Mouse (Mus musculus) testis, adult 2 months (tissue): ENCODE results near the gene Aven. TPM values are rescaled to one million over a fixed set of nuclear protein-coding genes. Genes with fewer than 3 reads are reported as not detected.

Experiments used
- H3K27ac ChIP-seq: fragments of 200-500 bp; 2 replicates; pipeline ENCODE4 v1.5.1; 2012; ENCODE audit warnings: low read depth, low read length; ENCODE audit not compliant: control insufficient read depth, insufficient read depth
- H3K27me3 ChIP-seq: fragments of 200-500 bp; 2 replicates; pipeline ENCODE4 v1.6.1; 2012; ENCODE audit warnings: mild to moderate bottlenecking, low read length, moderate library complexity; ENCODE audit not compliant: control insufficient read depth, insufficient read depth
- H3K36me3 ChIP-seq: fragments of 200-500 bp; 2 replicates; pipeline ENCODE4 v1.6.1; 2012; ENCODE audit warnings: mild to moderate bottlenecking, low read length; ENCODE audit not compliant: control insufficient read depth, insufficient read depth
- H3K4me1 ChIP-seq: fragments of 200-500 bp; 2 replicates; pipeline ENCODE4 v1.6.1; 2012; ENCODE audit warnings: low read length; ENCODE audit not compliant: control insufficient read depth, insufficient read depth
- H3K4me3 ChIP-seq: fragments of 200-500 bp; 2 replicates; pipeline ENCODE4 v1.5.1; 2012; ENCODE audit warnings: low read depth, mild to moderate bottlenecking, low read length, moderate library complexity, mixed read lengths; ENCODE audit not compliant: control insufficient read depth
- CTCF ChIP-seq: fragments of 200-500 bp; IDR thresholded peaks from 2 replicates; pipeline ENCODE4 v1.5.1; 2012; ENCODE audit warnings: low read depth, mild to moderate bottlenecking, inconsistent platforms, low read length, moderate library complexity; ENCODE audit not compliant: control insufficient read depth, insufficient read depth, insufficient replicate concordance
- POLR2A ChIP-seq: fragments of 200-500 bp; IDR thresholded peaks from 2 replicates; pipeline ENCODE4 v1.6.1; 2012; ENCODE audit warnings: low read depth, mild to moderate bottlenecking, inconsistent platforms, low read length, moderate library complexity; ENCODE audit not compliant: control insufficient read depth
- polyA plus RNA-seq: library from polyadenylated mRNA; depleted of rRNA; stranded (reverse); fragments of >200 nt; gene quantifications from 2 replicates; pipeline ENCODE4 v1.2.3, GENCODE M21; 2012

The Aven gene
- polyA plus RNA-seq, 1 experiment = 155 TPM

DNA sequence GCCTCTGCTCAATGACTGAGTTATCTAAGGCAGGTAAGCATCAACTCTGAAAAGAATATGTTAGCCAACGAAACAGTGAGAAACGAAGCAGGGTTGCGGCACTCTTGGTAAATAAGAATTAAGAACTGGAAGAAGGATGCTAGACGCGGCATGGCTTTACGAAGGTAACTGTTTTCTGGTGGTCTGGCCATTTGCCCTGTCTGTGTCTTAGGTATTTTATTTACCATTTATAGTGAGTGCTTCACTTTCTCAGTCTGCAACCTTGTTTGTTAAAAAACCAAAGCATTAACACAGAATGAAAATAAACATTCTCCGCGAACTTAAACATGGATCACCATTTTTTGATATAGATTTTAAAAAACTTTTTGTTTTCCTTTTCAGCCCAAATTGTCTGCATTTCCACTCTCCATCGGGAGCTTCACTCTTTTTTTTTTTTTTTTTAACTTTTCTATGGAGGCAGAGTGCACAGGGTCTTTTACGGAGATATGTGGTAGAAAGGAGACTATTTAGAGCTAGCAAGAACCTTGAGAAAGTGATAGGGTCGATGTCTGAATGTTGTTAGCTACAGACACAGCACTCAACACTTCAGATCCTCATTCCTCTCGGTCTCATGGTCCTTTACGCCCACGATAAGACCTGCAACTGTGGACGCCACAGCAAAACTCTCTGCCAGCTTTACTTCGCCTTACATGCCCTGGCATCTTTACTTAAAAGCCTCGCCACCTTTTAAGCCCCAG, 38.5 kb upstream of the Aven start:
- H3K4me1 ChIP-seq = no peaks in the 10 kb centered on the region
- TF ChIP-seq POLR2A = no peak
- TF ChIP-seq CTCF = no peak; the same call in 1 of the 2 replicates
- no peaks in the 10 kb centered on the region for H3K27me3 ChIP-seq
- H3K36me3 ChIP-seq = no peaks in the 10 kb centered on the region
- H3K27ac ChIP-seq = peak overlapping the region; percentile 89
- peak overlapping the region; percentile 96 for H3K4me3 ChIP-seq

- TF ChIP-seq CTCF (no peak), POLR2A (peak; percentile 94)
- no peaks in the 10 kb centered on the region for H3K27me3 ChIP-seq
Observed at GRCm38 (mm10) chr2:112454862-112455564, 37.8 kb upstream of the Aven start, which contains the start of gene Emc7. Gene Emc7, plus strand, starts transcription at chr2:112454997.

DNA sequence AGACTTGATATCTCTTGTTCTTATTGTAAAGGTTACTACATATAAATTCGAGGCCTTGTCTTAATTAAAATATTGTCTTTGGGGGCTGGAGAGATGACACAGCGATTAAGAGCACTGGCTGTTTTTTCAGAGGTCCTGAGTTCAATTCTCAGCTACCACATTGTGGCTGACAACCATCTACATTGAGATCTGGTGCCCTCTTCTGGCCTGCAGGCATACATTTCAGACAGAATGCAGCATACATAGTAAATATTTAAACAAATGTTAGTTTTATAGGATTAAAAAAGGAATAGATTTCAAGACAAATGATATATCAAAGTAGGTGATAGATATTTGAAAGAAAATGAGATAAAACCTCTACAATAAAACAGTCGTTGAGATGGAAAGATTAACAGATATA, 32.2 kb upstream of the Aven start:
- TF ChIP-seq POLR2A (no peak), CTCF (no peak)
- Histone ChIP-seq H3K36me3 (peaks cover 1% of the 10 kb centered on the region; the same call in 1 of the 2 replicates), H3K4me1 (no peaks in the 10 kb centered on the region), H3K27me3 (no peaks in the 10 kb centered on the region), H3K27ac (no peak overlapping the region), H3K4me3 (no peak overlapping the region)

More at GRCm38 (mm10) chr2:112454862-112455564, 37.8 kb upstream of the Aven start, which contains the start of gene Emc7:
- H3K4me3 ChIP-seq = peak within 1 kb of the TSS; percentile 96
- H3K4me1 ChIP-seq = no peaks in the 10 kb centered on the region
- H3K36me3 ChIP-seq = no peaks in the 10 kb centered on the region
- H3K27ac ChIP-seq = peak within 1 kb of the TSS; percentile 89

DNA sequence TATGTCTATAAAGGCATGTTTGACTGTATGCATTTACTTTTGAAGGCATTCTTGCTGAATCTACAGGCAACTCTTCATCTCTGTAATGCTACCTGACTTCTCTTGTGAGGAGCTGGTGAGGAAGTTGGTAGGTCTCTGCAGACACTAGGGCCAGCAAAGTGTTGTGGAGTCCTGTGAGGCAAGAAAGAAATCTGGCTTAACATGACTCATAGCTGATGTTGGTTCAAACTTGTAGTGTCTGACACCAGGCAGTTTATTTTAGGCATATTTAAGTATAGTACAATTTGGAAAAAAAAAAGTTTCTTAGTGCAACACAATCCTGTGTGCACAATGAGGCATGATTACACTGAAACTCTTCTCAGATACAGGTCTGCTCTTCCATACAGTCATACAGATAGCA, 23.2 kb upstream of the Aven start:
- H3K36me3 ChIP-seq = no peaks in the 10 kb centered on the region
- TF ChIP-seq POLR2A = no peak
- no peak for TF ChIP-seq CTCF

GRCm38 (mm10) chr2:112470961-112471381, 21.8 kb upstream of the Aven start:
- H3K27me3 ChIP-seq = no peaks in the 10 kb centered on the region
- no peaks in the 10 kb centered on the region for H3K36me3 ChIP-seq
- H3K4me3 ChIP-seq = no peak overlapping the region
- H3K27ac ChIP-seq = no peak overlapping the region
- TF ChIP-seq CTCF (no peak), POLR2A (no peak)
- no peaks in the 10 kb centered on the region for H3K4me1 ChIP-seq

More for the DNA sequence above, 23.2 kb upstream of the Aven start:
- Histone ChIP-seq H3K27ac (no peak overlapping the region), H3K4me1 (no peaks in the 10 kb centered on the region), H3K4me3 (no peak overlapping the region), H3K27me3 (no peaks in the 10 kb centered on the region)

GRCm38 (mm10) chr2:112472076-112472475, 20.7 kb upstream of the Aven start:
- TF ChIP-seq CTCF (no peak), POLR2A (no peak)
- Histone ChIP-seq H3K27ac (no peak overlapping the region), H3K27me3 (no peaks in the 10 kb centered on the region), H3K4me3 (no peak overlapping the region), H3K4me1 (no peaks in the 10 kb centered on the region), H3K36me3 (no peaks in the 10 kb centered on the region)

- Histone ChIP-seq H3K4me3 (no peak overlapping the region), H3K27ac (no peak overlapping the region)
- TF ChIP-seq POLR2A = no peak
- TF ChIP-seq CTCF = no peak
Observed at GRCm38 (mm10) chr2:112474997-112475724, 17.6 kb upstream of the Aven start.

More at GRCm38 (mm10) chr2:112474997-112475724, 17.6 kb upstream of the Aven start:
- Histone ChIP-seq H3K36me3 (no peaks in the 10 kb centered on the region), H3K4me1 (peaks cover 4% of the 10 kb centered on the region; the same call in 1 of the 2 replicates), H3K27me3 (no peaks in the 10 kb centered on the region)
